Mouse (Mus musculus) layer of hippocampus, adult 11-12 months (tissue): ENCODE measurements at regions not wholly inside any gene's neighbourhood (a gene's known extent, or its start where the extent isn't known, plus 50 kb on each side); places are given as distances from the start of the nearest gene placed in this dataset.

Experiments
- DNase-seq: peaks from one replicate; pipeline ENCODE4 v3.0.0; 2022; ENCODE audit warnings: low spot score

DNA sequence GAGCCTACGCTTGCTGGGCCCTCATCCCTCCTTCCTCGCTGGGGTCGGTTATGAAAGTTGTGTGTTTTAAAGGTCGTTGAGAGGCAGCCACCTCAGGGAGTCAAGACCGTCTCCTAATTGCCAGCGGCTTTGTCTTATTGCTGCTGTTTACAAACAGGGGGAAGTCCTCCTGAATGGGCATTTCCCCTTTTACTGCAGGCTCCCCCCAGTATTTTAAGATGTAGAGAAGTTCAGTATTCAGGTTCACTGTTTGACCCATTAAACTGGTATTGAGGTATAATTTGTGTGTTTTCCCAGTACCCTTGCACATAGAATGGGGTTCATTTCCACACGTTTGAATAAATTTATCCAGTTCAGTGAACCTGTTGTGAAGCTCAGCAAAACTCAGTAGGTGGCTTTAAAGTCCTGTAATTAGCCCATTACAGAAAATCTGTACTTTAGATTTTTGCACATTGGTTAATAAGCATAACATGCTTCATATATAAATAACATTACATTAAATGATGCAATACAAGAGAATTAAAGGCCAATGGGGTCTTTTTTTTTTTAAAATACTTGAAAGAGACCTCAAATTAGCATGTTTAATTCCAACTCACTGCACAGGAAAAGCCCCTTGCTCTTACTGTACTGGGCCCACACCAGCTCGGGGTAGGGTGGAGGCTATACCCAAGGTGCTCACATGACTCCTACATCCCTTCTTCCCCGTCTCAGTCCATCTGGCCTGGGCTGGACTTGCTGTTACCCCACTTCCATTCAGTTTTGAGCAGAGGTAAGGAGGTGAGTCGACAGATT lies 63.7 kb downstream of the Nkx2-1 start:
- DNase-seq: no peak

GRCm38 (mm10) chr12:56470932-56471500 lies 65.7 kb downstream of the Nkx2-1 start:
- no peak for DNase-seq

GRCm38 (mm10) chr12:56459508-56460119 lies 77.1 kb downstream of the Nkx2-1 start:
- no peak for DNase-seq

DNA sequence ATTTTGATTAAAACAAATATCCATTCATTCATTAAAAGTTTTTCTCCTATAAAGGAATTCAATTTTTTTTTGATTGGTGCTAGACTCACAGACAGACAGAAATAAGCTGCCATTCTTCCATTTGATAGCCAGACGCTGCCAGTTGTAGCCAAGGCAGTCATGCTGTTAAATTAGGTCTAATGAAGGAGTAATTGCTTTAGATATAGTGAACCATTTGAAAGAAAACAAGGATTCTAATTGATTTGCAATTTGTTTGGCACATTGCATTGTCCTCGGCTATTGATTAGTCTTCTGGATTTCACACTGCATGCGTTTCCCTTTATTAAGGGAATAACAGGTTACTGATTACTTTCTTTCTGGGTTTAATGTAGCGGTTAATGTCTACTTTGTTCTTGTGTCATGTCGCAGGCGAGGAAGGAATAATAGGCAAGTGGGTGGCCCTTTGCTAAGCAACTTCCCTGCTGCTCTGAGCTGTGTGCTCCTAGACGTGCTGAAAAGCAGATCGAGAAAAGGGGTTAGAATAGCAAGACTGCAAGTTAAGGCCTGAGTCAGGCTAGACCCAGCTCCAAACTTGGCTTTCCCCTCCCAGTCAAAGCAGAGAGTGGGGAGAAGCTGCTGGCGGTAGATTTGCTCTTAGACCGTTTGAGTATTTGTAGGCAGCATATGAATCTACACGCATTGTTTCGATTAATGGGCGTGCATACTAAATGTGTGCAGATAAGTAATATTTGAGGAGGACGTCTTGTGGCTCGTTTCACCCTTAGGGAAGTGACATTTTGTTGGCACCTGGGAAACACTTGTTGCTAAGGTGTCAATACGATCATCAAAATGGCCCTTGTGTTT lies 77.8 kb downstream of the Nkx2-1 start:
- DNase-seq: no peak

- DNase-seq: no peak
These were observed 78.8 kb downstream of the Nkx2-1 start for GRCm38 (mm10) chr12:56457951-56458350.

DNA sequence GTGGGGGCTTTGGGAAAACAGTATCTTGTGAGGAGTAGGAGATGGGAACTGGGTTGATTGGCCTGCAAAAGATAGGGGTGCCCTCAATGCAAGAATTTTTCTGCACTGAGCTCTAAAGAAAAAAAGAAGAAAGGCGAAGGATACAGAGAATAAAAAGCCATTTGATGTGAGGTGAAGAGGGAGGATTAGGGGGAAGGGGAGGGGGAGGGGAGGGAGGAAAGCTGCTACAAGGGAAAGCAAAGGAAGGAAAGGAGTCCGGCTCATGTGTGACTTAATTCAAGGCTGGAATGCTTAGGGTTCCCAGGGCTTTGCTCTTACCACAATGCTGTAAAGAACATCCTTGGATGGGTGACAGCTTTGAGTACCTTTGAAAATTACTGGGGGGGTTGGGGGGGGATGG lies 79.4 kb downstream of the Nkx2-1 start:
- no peak for DNase-seq

DNA sequence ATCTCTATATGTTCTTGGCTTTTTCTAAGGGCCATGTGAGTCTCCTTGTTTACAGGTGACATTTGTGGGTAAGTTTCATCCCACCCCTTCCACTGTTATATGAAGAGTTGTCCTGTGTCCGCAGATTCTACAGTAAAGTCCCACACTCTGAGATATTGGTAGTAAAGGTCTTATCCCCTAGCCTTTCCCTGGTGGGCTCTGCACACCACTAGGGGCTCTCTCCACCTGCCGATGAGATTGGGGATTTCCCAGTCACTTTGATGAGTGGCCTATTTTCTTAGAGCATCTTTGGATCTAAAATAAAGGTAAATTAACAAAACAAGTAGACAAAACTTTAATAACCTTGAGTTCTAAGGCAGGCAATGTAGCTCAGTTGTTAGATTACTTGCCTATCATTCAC lies 86.4 kb downstream of the Nkx2-1 start:
- DNase-seq: no peak

DNA sequence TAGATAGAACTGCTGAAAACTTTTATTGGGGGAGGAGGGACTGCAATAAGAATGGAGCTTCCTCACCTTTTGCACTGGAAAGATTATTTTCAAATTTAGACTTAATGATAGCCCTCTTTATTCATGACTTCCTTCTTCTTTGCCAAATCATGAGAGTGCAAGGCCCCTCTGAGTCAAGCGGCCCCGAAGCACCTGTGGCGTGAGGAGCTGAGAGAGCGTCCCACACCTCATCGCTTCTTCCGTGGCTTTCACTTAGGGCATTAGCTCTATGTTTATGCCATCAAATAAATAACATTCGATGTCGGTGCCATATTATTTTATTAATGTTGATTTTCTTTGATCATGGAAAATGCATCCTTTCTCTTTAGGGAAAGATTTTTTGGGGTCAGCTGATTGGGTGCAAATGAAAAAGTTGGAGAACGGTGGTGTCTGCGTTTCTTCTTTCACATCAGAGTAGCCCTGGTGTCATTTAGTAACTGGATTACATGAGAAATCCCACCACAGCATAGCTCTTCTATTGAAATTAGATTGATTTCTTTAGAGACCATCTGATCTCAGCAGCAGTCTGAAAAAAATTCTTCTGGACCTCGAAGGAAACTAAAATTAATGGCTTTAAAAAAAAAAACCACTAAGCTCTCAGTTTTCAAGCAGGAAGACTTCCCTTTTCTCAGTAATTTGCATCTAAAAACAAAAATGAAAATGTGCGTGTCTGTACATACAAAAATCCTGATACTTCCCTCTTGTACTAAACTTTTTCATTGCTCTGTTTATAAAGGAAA lies 87.7 kb downstream of the Nkx2-1 start:
- no peak for DNase-seq

- no peak for DNase-seq
These were observed 95.4 kb downstream of the Nkx2-1 start for GRCm38 (mm10) chr12:56441166-56441817.

DNA sequence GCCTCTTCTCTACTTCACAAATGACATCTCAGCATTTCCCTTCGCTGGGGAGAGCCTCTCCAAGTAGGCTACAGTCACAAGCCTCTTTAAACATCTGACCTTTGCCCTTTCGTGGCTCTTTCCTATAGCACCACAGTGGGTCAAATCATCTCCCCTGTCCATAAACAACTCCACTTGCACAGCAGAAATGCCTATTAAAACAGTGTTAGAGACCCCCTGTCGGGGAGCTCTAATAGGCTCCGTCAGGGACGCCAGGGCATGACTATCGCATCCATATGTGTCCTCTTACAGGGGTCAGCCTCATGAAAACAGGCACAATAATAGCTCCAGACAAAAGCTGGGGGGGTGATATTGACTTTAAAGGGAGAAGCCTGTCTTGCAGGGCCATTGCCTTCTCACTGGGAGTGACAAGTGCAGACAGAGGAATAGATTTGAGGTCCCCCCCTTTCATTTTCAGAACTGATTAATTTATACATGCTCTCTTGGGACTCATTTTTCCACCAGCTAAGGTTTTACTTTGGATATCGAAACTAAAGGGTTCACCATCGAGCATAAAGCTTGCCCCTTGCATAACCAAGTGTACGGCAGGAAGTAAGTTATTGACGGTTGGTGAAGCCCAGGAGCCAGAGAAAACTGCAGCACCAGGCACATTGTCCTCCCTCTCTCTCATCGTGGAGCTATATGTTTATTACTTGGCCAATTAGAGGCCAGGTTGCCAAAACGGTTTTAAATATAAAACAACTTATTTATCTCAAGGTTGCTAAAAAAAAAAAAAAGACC lies 94.6 kb upstream of the Mbip start:
- DNase-seq: no peak

DNA sequence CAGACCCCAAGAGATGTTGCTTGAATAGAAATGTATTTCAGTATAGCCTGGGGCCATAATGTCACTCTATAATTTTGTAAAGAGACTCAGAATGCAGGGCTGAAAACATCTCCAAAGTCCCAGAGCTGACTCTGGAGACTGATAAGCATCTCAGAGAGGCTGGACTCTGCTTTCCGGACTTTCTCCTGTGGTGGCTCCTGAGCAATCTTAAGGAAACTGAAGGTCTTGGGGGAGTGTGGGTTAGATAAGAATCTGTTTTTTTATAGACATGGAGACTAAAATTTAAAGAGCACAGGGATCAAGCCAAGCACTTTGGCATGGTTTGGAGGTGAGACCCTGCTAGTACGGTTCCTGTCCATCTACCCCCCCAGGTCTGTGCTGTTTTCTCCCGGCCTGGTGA lies 92.7 kb upstream of the Mbip start:
- no peak for DNase-seq

DNA sequence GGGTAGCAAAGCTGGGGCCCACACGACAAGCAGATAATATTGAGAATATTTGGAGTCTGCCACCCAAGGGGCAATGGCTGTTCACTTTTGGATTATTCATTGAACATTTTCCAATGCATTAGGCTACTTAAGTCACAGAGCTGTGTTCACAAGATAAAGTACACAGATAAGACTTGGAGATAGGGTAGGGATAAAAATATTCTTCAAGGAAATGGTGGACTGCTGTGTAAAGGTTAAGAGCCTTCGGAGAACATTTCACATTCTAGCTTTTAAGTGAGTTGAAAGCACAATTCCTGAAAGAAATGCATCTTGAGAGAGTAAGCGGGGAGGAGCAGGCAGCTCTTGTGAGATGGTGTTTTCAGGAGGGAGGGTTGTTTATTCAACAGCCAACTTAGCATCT lies 92.3 kb upstream of the Mbip start:
- DNase-seq: no peak

DNA sequence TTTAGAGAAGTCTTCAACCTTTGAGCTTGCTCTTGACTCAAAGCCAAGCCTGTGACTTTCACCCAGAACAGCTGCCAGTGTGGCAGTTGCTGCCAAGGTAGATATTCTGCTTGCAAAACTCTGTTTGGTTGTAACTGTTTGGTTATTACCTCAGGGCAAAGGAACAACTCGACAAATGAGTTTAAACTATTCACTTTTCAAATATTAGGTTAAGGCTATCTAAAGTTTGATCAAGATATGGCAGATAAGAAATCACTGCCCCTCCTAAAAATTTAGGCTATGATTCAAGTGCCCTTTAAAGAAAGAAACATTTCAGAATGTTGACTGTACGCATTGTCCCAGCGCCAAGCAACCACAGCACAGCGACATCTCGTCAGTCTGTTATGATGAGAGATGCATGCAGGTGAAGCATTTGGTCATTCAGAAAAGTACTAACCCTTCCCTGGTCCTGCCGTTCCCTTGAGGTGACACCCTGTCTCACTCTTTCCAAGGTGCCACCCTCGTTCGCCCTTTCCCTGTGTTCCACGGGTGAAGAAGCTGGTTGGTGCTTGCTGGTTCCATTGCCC lies 81.1 kb upstream of the Mbip start:
- DNase-seq: no peak

- DNase-seq: no peak
These were observed 70.4 kb upstream of the Mbip start for GRCm38 (mm10) chr12:56416106-56416505.

DNA sequence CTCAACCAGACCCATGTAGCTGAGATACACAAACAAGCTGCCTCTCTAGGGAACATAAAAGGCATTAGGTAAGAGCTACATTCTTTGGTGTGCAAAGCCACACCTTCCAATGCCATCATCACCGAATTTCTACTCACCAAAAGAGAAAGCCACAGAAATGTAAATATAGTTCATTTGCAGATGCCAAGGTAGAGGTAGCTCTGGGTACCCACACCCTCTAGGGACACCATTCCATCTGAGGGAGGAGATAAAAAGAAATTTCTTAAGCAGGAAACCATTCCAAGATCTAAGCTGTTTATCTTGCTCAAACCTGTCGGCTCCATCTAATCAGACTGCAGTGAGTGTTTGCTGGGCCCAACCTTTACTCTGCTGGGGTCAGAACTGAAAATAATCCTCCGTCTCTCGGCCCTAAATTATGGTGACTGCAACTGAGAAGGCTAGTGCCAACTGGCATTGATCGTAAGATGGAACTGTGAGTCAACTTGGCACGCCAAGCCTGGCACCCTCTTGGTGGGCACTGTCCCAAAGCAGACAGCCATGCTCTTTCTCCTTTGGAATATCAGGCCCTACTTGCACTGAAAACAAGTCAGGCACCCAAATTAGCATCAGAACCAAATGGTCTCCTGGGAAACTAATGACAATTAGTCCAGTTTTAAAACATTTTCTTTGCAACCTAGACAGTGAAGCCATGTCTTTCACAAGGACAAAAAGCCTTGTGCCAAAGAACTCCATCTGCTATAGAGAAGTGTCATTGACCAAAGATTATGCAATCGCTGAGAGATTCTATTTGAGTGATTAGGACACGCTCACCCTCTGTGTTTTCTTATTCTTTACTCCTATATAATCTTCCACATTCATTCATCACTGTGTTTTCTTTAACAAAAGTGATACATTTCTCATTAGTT lies 69.4 kb upstream of the Mbip start:
- DNase-seq: peak; percentile 48

DNA sequence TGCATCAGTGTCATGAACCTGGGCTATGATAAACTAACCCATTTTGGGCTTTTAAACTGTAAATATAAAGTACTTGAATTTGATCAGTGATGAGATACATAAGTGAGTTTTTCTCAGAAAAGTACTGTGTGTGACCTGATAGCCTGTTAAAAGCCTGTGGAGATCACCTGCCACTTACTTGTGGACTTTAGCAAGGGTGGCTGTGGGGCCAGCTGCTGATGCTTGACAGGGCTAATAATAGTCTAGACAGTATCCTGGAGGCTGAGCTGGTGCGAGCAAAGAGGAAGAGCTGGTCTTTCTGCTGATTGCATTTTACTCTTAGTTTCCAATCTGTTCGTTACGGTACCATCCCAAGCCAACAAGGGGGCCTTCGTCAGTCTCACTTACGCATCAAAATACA lies 60.0 kb upstream of the Mbip start:
- DNase-seq: no peak

- peak; percentile 41 for DNase-seq
These were observed 59.1 kb upstream of the Mbip start for GRCm38 (mm10) chr12:56404833-56405232.

DNA sequence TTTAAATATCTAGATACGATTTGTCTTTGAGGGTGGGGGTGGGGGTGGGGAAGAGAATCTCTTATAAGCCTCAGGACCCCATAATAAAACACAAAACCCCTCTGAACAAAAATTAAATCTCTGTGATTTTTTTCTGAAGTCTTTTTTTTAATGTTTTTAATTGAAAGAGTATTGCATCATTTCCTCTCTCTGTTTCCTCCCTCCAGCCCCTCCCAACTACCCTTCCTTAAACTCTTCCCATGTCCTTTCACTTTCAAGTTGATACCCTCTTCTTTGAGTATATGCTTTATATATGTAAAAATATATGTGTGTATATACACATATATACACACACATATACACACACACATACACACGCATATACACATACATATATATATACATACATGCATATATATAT lies 58.6 kb upstream of the Mbip start:
- DNase-seq: no peak

GRCm38 (mm10) chr12:56403626-56404025 lies 57.9 kb upstream of the Mbip start:
- no peak for DNase-seq
